Mouse (Mus musculus) liver, postnatal 0 days (tissue): ENCODE data around the gene Rtl6.

Source experiments
- CTCF ChIP-seq: sonication (generic); IDR thresholded peaks from 2 replicates; pipeline ENCODE4 v1.5.1; 2016; ENCODE audit warnings: antibody characterized with exemption, low read depth
- EP300 ChIP-seq: IDR thresholded peaks from 2 replicates; pipeline ENCODE4 v1.6.1; 2016; ENCODE audit warnings: antibody characterized with exemption, low read depth, mild to moderate bottlenecking

DNA sequence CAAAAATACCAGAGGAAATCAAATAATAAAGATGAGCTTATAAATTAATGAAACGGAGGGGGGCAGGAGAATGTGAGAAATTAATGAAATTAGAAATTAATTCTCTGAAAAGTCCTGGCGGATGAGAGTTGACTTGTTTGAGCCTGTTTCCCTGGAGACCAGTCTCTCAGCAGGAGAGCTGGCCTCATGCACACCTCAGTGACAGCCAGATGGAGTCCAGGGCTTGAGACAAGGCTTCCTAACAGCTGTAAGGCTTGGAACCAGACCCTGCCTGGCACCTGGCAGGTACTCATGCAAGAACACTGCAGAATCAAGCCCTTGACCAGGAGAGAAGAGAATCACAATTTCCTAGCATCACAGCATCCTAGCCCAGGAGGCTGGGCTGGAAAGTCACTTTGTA, 25.4 kb downstream of the Rtl6 start:
- TF ChIP-seq CTCF (no peak), EP300 (no peak)
